Mouse (Mus musculus): ENCODE measurements at regions not wholly inside any gene's neighbourhood (a gene's known extent, or its start where the extent isn't known, plus 50 kb on each side); places are given as distances from the start of the nearest gene placed in this dataset.

DNA sequence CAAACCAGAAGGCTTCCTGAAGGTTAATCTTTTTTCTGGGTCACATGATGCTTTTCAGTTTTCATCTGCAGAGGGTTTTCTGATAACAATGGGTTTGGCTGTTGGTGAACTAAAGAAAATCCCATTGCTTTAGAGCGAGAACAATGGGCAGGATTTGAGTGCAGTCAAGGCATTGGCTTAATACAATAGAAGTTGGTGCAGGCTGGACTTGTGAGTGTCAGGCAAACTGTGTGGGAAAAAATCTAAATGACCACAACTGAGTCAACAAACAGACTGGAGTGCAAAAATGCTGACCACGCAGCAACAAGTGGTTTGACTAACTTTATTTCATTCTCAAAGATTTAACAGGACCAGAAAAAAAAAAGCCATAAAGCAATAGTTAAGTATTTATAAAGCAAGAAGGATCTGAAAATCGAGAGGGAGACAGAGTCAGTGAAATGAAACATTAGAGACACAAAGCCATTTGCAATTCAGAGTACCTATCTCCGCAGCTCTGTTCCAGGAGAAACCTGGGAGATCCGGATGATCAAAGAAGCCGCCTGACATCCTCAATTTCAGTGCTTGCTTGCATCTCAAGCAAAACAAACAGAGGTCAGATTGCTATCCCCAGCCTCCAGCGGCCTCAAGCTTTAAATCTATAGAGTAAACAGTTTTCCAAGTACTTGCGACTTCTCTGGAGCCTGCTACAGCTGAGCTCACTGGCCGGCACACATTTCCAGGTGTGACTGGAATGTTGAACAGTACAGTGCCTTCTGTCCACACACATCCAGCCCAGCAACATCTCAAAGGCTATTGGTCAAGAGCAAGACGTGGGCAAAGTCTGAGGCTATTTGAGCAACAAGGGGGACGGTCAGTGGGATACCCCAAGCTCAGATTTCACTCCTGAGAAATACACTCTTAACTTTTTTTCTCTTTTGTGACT is 229.5 kb upstream of the Arglu1 start:
- DNase-seq (ENCODE audit: low spot score in 2 of 2), result no peak
- H3K4me3 ChIP-seq, result no peak overlapping the region
- no peak overlapping the region for H3K27ac ChIP-seq
- no peak for TF ChIP-seq CTCF (conservative IDR thresholded peaks at IDR 0.05)

DNA sequence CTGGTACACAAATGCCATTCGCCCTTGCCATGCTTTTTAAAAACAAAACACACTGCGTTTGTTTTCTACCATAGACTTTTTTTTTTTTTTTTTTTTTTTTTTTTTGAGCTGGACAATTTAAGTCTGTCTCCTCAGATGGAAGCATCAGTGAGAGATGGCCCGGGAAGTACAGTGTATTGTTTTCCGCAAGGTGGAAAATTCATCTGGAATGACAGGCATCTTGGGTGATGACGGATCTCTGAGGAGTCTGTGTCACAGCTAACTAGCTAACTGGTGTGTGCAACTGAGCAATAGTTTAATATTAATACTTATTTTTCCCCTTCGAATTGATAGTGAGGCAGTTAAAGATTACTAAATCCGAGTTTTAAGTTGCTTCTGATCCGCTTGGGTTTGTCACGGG is 228.7 kb upstream of the Arglu1 start:
- DNase-seq (ENCODE audit: low spot score in 2 of 2), result no peak

DNA sequence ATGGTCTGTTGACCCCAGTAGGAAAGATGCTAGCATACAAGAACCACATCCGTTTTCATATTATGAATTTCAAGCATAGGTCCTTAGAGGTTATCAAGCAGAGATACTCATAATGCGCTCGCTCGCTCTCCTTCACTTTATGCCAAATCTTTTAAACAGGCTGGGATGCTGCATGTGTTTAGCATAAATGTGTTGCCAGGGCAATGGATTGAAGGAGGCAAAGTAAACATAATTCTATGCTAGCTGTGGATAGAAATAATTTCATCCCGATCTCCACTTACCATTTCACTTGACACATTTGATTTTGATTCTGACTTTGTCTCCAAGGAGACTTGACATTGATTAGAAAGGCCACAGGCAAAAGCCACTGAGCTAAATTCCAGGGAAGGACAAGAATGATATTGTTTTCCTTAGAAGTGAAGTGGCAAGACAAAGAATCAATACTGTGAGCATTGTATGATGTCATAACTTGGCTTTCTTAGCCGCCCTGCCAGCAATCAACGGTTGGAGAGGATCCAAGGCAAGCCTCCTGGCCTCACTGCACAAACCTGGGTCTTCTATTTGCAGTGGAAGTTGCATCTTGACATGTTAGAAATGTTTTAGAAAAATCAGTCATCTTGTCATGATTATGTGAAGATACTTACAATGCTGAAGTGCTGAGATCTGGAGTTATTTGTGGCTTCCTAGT is 217.3 kb upstream of the Arglu1 start:
- DNase-seq (ENCODE audit: low spot score in 2 of 2), result no peak
- no peak overlapping the region for H3K27ac ChIP-seq
- no peak for TF ChIP-seq CTCF (conservative IDR thresholded peaks at IDR 0.05)
- no peak overlapping the region for H3K4me3 ChIP-seq

More for the DNA sequence above, 228.7 kb upstream of the Arglu1 start:
- no peak for TF ChIP-seq CTCF (conservative IDR thresholded peaks at IDR 0.05)
- no peak overlapping the region for H3K27ac ChIP-seq
- H3K4me3 ChIP-seq, result no peak overlapping the region

DNA sequence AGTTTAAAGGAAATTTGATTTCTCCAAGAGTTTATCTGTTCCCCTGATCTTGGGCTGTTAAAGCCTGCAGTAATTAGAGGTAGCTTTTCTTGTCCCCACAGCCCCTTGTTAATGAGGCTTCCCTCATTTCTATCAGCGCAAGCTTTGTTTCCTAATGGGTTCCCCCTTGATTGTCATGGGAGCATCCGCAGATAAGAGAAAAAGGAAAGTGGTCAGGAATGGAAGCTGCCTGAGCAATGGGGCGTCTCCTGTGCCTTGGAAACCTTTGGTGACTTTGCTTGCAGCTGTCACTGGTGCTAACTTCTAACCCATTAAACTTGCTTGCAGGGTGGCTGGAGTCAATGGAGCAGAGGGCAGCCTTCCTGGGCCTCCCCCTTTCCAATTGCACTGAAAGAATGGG is 202.7 kb upstream of the Arglu1 start:
- no peak for DNase-seq (ENCODE audit: low spot score in 2 of 2)

DNA sequence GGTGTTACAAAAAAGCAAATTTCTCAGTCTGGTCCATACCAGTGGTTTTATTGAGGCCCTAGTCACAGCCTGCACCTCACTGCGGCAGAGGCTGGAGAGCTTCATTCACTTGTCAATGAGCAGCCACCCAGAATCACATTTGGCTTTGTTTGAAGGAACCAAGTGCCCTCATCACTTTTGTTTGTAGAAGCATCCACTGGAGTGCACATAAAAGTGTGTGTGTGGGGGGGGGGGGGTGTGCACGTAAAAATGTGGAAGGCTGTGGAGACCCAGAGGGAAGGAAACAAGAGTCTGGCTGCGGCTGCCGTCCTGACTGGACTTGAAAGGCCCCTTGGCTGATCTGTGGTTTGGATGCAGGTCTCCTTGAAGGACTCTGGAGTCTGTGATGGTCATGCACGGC is 187.0 kb upstream of the Arglu1 start:
- H3K27ac ChIP-seq, result no peak overlapping the region
- no peak overlapping the region for H3K4me3 ChIP-seq
- DNase-seq (ENCODE audit: low spot score in 2 of 2), result no peak
- TF ChIP-seq CTCF (conservative IDR thresholded peaks at IDR 0.05), result no peak

More for the DNA sequence above, 202.7 kb upstream of the Arglu1 start:
- no peak overlapping the region for H3K4me3 ChIP-seq
- no peak overlapping the region for H3K27ac ChIP-seq
- TF ChIP-seq CTCF (conservative IDR thresholded peaks at IDR 0.05), result no peak

DNA sequence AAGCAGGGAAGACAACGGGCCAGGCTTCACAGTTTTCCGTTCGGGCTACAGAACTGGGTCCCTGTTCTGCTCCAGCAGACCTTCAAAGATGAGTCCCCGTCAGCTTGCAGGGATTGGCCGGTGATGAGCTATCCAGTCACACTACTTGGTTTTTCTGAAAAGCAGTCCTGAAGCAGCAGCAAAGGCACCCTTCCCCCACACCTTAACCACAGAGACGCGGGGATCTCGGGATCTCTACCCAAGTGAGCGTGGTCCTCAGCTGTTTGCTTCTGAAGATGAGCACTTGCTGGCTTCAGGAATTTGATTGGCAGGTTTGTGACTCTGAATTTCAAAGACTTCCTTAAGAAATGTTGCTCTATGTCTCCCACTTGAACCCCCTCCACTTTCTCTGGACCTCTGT is 186.6 kb upstream of the Arglu1 start:
- no peak for DNase-seq (ENCODE audit: low spot score in 2 of 2)
- Histone ChIP-seq H3K27ac (no peak overlapping the region), H3K4me3 (no peak overlapping the region)
- TF ChIP-seq CTCF (conservative IDR thresholded peaks at IDR 0.05), result no peak

DNA sequence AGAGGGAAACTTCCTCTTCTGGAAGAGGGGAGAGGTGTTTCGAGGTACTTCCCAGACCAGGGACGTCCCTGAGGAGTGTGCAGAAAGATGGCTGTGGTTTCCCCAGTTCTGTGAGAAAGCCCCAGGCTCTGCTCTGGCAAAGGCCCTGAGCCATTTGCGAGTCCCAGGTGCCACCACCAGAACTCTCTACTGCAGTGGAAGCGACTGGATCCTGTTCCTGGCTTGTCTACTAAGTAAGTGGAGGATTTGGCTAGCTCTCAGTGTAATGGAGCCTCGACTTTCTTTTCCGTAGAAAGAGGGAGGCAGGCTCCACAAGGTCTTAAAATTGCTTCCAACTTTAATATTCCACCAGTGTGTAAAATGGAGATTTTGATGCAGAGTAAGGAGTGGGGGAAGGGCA is 186.1 kb upstream of the Arglu1 start:
- H3K27ac ChIP-seq, result no peak overlapping the region
- H3K4me3 ChIP-seq, result no peak overlapping the region
- no peak for DNase-seq (ENCODE audit: low spot score in 2 of 2)
- no peak for TF ChIP-seq CTCF (conservative IDR thresholded peaks at IDR 0.05)

DNA sequence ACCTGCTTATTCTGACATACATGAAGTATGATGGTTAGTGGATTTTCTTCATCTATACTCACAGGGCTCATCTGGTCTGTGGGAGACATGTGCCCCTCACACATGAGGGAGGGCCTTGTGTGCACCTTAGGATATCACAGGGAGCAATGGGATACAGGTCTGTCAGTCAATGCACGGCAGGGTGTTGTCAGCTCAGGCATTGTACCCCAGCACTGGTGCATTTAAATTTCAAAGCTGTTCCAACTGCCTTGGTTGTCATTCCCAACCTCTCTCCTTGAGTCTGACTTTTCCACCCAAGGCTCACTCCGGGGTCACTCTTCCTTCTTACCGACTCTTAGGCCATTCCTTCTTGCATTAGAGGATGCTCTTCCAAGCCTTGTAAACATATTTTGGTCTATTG is 181.6 kb upstream of the Arglu1 start:
- no peak overlapping the region for H3K27ac ChIP-seq
- no peak for TF ChIP-seq CTCF (conservative IDR thresholded peaks at IDR 0.05)
- no peak for DNase-seq (ENCODE audit: low spot score in 2 of 2)
- no peak overlapping the region for H3K4me3 ChIP-seq

DNA sequence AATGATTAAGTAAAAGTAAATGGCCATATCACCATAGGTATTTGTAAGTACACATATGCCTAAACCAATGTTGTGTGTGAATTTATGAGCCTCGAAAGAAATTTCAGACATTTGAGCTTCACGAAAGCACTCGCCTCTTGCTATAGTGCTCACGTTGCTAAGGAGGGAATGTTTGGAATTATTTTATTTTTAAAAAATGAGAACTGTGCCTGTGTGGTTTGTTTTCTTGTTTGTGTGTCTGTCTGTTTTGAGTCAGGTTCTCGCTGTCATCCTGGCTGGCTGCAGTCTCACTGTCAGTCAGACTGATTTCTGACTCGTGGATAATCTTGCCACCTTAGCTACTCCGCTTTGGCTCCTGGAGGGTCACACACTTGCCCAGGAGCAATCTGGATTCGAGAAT is 180.7 kb upstream of the Arglu1 start:
- TF ChIP-seq CTCF (conservative IDR thresholded peaks at IDR 0.05), result no peak
- Histone ChIP-seq H3K27ac (no peak overlapping the region), H3K4me3 (no peak overlapping the region)
- DNase-seq (ENCODE audit: low spot score in 2 of 2), result no peak

DNA sequence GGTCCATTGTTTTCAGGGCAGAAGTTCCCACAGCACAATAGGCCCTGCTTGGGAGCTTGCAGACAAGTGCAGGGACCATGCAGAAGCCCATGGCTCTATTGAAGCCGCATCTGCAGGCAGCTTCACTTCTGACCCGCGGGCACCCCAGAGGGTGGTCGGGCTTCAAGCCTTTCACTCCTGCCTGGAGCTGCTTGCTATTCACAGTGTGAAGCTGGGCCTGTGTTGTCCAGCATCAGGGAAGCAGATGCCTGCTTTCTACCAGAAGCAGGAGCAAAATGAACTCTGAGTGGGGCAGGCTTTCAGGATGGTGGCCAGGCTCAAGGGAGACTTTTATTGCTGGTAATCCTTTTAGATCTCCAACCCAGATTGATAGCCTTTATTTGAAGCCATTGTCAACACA is 180.2 kb upstream of the Arglu1 start:
- DNase-seq (ENCODE audit: low spot score in 2 of 2), result no peak
- Histone ChIP-seq H3K27ac (no peak overlapping the region), H3K4me3 (no peak overlapping the region)
- TF ChIP-seq CTCF (conservative IDR thresholded peaks at IDR 0.05), result no peak

DNA sequence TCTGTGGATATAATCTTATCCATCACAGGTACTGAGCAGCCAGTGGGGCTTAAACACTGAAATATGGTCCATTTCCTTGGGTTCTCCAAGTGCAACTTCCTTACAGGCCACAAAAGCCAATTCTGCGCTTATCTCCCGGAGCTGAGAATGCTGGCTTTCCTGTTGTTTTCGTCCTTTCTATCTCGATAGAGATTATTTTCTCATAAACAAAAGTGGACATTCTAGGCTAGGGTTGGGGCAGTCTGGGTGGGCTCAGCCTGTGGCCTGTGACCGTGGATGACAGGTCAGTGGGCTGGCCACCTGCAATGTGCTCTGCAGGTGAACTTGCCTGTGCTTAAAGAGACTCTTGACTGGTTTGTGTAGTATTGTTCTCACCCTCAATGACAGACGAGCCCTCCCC is 179.0 kb upstream of the Arglu1 start:
- no peak overlapping the region for H3K27ac ChIP-seq
- DNase-seq (ENCODE audit: low spot score in 2 of 2), result no peak
- H3K4me3 ChIP-seq, result no peak overlapping the region
- no peak for TF ChIP-seq CTCF (conservative IDR thresholded peaks at IDR 0.05)

DNA sequence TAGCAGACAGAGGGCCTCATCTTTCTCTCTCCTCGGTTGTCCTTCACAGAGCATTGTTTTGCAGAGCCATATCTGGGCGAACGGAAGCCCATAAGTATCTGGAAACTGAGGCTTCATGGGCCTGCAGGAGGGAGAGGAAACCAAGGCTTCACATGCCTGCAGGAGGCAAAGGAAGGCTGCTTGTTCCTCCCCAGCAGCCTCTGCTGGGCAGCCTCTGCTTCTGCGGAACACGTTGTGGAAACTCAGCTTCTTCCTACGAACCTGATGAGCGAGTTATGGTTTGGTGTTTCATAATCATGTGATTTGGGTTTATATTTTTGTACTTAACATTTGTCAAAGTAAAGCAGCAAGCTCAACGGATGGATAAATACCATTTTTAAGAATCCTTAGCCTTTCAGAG is 177.6 kb upstream of the Arglu1 start:
- peak; percentile 26; the same call in 1 of the 2 replicates for TF ChIP-seq CTCF (conservative IDR thresholded peaks at IDR 0.05)
- H3K27ac ChIP-seq, result peak overlapping the region; percentile 53; the same call in 1 of the 2 replicates
- no peak for DNase-seq (ENCODE audit: low spot score in 2 of 2)
- no peak overlapping the region for H3K4me3 ChIP-seq

DNA sequence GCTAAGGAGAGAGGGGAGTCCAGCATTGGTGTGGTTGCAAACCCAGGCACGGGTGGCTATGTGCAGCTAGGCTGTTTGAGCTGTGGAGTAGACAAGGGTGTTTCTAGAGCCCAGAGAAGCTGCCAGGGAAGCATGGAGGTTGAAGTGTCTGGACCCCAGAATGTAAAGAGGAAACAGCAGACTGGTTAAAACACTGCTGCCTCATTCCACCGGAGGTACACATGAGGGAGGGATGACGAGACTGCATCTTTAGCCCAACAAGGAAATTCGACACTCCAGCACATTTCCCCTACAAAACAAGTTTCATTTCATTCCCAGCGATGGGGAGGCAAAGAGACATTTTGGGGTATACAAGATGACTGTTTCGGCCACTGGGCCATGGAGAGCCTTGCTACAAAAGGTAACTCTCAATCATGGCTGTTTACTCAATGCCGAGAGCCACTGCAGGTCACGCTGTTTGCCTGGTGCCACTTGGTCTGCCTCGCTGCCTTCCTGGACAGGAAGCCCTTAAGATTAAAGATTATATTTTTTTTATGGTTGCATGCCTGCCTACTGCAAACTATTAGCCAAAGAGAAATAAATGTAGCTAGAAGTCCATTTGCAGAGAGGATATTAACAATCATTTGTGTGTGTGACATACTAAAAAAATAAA is 176.9 kb upstream of the Arglu1 start:
- no peak for DNase-seq (ENCODE audit: low spot score in 2 of 2)
- TF ChIP-seq CTCF (conservative IDR thresholded peaks at IDR 0.05), result no peak

More for the DNA sequence above, 176.9 kb upstream of the Arglu1 start:
- peak overlapping the region; percentile 53; the same call in 1 of the 2 replicates for H3K27ac ChIP-seq
- H3K4me3 ChIP-seq, result no peak overlapping the region
